Mouse (Mus musculus): ENCODE measurements at regions not wholly inside any gene's neighbourhood (a gene's known extent, or its start where the extent isn't known, plus 50 kb on each side); places are given as distances from the start of the nearest gene placed in this dataset.

- DNase-seq (ENCODE audit: low spot score in 2 of 2) = no peak
These were observed 4328.9 kb upstream of the Gm7489 start for GRCm38 (mm10) chr15:49555793-49556192.

GRCm38 (mm10) chr15:49560401-49560800 is 4324.3 kb upstream of the Gm7489 start:
- DNase-seq (ENCODE audit: low spot score in 2 of 2) = no peak

- DNase-seq (ENCODE audit: low spot score in 2 of 2) = no peak
These were observed 4295.9 kb upstream of the Gm7489 start for GRCm38 (mm10) chr15:49588851-49589250.

GRCm38 (mm10) chr15:49613865-49614264 is 4270.8 kb upstream of the Gm7489 start:
- DNase-seq (ENCODE audit: low spot score in 2 of 2) = no peak

GRCm38 (mm10) chr15:49647361-49647760 is 4237.3 kb upstream of the Gm7489 start:
- DNase-seq (ENCODE audit: low spot score in 2 of 2) = no peak

GRCm38 (mm10) chr15:49650549-49651180 is 4234.0 kb upstream of the Gm7489 start:
- peak in 1 of 2 experiments; percentile 23 for DNase-seq (ENCODE audit: low spot score in 2 of 2)

- DNase-seq (ENCODE audit: low spot score in 2 of 2) = no peak
These were observed 4231.0 kb upstream of the Gm7489 start for GRCm38 (mm10) chr15:49653728-49654127.

- no peak for DNase-seq (ENCODE audit: low spot score in 2 of 2)
These were observed 4219.7 kb upstream of the Gm7489 start for GRCm38 (mm10) chr15:49664834-49665565.

Data from layer of hippocampus, adult 18-20 months (tissue).